Mouse (Mus musculus): ENCODE measurements at regions not wholly inside any gene's neighbourhood (a gene's known extent, or its start where the extent isn't known, plus 50 kb on each side); places are given as distances from the start of the nearest gene placed in this dataset.

GRCm38 (mm10) chr17:22795213-22795612 is 71.7 kb downstream of the Zfp945 start:
- no peaks in the 10 kb centered on the region for H3K4me1 ChIP-seq (ENCODE audit: control insufficient read depth, insufficient read depth, low read length)
- no peak overlapping the region for H3K4me3 ChIP-seq (ENCODE audit: insufficient read depth, low read length)
- no peak for TF ChIP-seq CTCF (IDR thresholded peaks at IDR 0.05; ENCODE audit: extremely low read depth, insufficient read depth, low read length)
- TF ChIP-seq POLR2A (IDR thresholded peaks at IDR 0.05; ENCODE audit: extremely low read depth, insufficient read depth, low read length), result no peak
- no peak overlapping the region for H3K27ac ChIP-seq (ENCODE audit: insufficient read depth, low read length)

- no peak overlapping the region for H3K4me3 ChIP-seq (ENCODE audit: insufficient read depth, low read length)
Measured at GRCm38 (mm10) chr17:22784481-22784880, 82.5 kb downstream of the Zfp945 start.

GRCm38 (mm10) chr17:22745736-22746135 is 121.2 kb downstream of the Zfp945 start:
- Histone ChIP-seq H3K27ac (ENCODE audit: insufficient read depth, low read length) (no peak overlapping the region), H3K4me1 (ENCODE audit: control insufficient read depth, insufficient read depth, low read length) (no peaks in the 10 kb centered on the region), H3K4me3 (ENCODE audit: insufficient read depth, low read length) (no peak overlapping the region)
- TF ChIP-seq CTCF (IDR thresholded peaks at IDR 0.05; ENCODE audit: extremely low read depth, insufficient read depth, low read length) (no peak), POLR2A (IDR thresholded peaks at IDR 0.05; ENCODE audit: extremely low read depth, insufficient read depth, low read length) (no peak)

More at GRCm38 (mm10) chr17:22784481-22784880, 82.5 kb downstream of the Zfp945 start:
- no peak for TF ChIP-seq POLR2A (IDR thresholded peaks at IDR 0.05; ENCODE audit: extremely low read depth, insufficient read depth, low read length)
- no peak for TF ChIP-seq CTCF (IDR thresholded peaks at IDR 0.05; ENCODE audit: extremely low read depth, insufficient read depth, low read length)
- Histone ChIP-seq H3K27ac (ENCODE audit: insufficient read depth, low read length) (no peak overlapping the region), H3K4me1 (ENCODE audit: control insufficient read depth, insufficient read depth, low read length) (no peaks in the 10 kb centered on the region)

GRCm38 (mm10) chr17:22739581-22740178 is 127.3 kb downstream of the Zfp945 start:
- Histone ChIP-seq H3K4me1 (ENCODE audit: control insufficient read depth, insufficient read depth, low read length) (peaks cover 4% of the 10 kb centered on the region), H3K27ac (ENCODE audit: insufficient read depth, low read length) (peak overlapping the region; percentile 63), H3K4me3 (ENCODE audit: insufficient read depth, low read length) (peak overlapping the region; percentile 63)
- TF ChIP-seq POLR2A (IDR thresholded peaks at IDR 0.05; ENCODE audit: extremely low read depth, insufficient read depth, low read length) (0 out of 2 replicates have a peak, but pooled peaks have one; percentile 7), CTCF (IDR thresholded peaks at IDR 0.05; ENCODE audit: extremely low read depth, insufficient read depth, low read length) (no peak)

GRCm38 (mm10) chr17:22739173-22739572 is 127.8 kb downstream of the Zfp945 start:
- no peak for TF ChIP-seq POLR2A (IDR thresholded peaks at IDR 0.05; ENCODE audit: extremely low read depth, insufficient read depth, low read length)
- TF ChIP-seq CTCF (IDR thresholded peaks at IDR 0.05; ENCODE audit: extremely low read depth, insufficient read depth, low read length), result no peak
- Histone ChIP-seq H3K4me1 (ENCODE audit: control insufficient read depth, insufficient read depth, low read length) (peaks cover 4% of the 10 kb centered on the region), H3K4me3 (ENCODE audit: insufficient read depth, low read length) (peak overlapping the region; percentile 63), H3K27ac (ENCODE audit: insufficient read depth, low read length) (peak overlapping the region; percentile 63; the same call in 1 of the 2 replicates)

GRCm38 (mm10) chr17:22736360-22736759 is 130.6 kb downstream of the Zfp945 start:
- Histone ChIP-seq H3K4me1 (ENCODE audit: control insufficient read depth, insufficient read depth, low read length) (peaks cover 4% of the 10 kb centered on the region), H3K4me3 (ENCODE audit: insufficient read depth, low read length) (no peak overlapping the region), H3K27ac (ENCODE audit: insufficient read depth, low read length) (no peak overlapping the region)
- TF ChIP-seq CTCF (IDR thresholded peaks at IDR 0.05; ENCODE audit: extremely low read depth, insufficient read depth, low read length) (no peak), POLR2A (IDR thresholded peaks at IDR 0.05; ENCODE audit: extremely low read depth, insufficient read depth, low read length) (no peak)
